Mouse (Mus musculus): Measurements from ENCODE around the gene Fras1. TPM values are rescaled to one million over a fixed set of nuclear protein-coding genes. Genes with fewer than 3 reads are reported as not detected.

Gene Fras1
- total and polyA plus RNA-seq, 2 experiments from 2014 or later, result 2.2 to 6.2 TPM

DNA sequence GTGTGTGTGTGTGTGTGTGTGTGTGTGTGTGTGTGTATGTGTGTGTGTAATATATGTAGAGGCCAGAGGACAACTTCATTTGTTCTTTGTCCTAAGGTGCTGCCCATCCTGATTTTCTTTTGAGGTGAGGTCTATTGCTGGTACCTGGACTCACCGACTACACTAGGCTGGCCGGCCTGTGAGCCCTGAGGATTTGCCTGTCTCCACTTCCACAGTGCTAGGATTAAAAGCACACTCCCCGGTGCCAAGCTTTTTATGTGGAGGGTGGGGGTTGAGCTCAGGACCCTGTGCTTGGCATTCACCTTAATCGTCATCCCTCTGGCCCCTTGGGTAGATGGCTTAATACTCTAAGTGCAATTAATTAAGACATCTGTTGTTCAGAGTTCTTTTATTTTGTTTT, 9.8 kb upstream of the Fras1 start:
- TF ChIP-seq CTCF (IDR thresholded peaks at IDR 0.05; ENCODE audit: low read depth), result no peak
- WGBS, result 26% methylated on average over 4 of the region's 4 CpGs

DNA sequence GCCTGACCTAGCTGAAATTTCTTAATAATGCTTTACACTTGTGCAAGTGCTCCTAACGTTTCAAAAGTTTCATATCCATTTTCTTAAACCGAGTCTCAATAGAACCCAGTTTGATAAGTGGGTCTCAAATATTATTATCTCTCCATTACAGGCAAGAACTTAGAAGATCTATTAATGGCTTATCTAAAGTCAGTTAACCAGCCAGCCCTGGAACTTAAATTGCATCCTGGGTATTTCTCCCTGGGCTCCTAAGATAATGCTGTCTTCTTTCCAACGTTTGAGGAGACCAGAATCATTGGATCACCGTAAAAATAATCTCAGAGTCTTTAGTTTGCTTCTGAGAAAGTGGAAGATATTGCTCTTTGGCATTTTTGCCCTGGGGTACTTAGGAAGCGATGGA, 8.2 kb upstream of the Fras1 start:
- Histone ChIP-seq H3K4me1 (ENCODE audit: insufficient read depth) (no peaks in the 10 kb centered on the region), H3K4me2 (ENCODE audit: low read depth) (no peak overlapping the region), H3K27me3 (ENCODE audit: insufficient read depth, low read length) (no peaks in the 10 kb centered on the region), H3K27ac (ENCODE audit: low read depth, low read length) (no peak overlapping the region), H3K36me3 (ENCODE audit: insufficient read depth) (no peaks in the 10 kb centered on the region), H3K9ac (no peak overlapping the region), H3K9me3 (ENCODE audit: low read length) (no peaks in the 10 kb centered on the region), H3K4me3 (ENCODE audit: low read depth, low read length) (no peak overlapping the region)
- TF ChIP-seq CTCF (IDR thresholded peaks at IDR 0.05; ENCODE audit: low read depth), result no peak
- 86% methylated on average over 5 of the region's 5 CpGs for WGBS
- ATAC-seq (no peak), DNase-seq (no peak)

More for the DNA sequence above, 9.8 kb upstream of the Fras1 start:
- ATAC-seq (no peak), DNase-seq (no peak)
- Histone ChIP-seq H3K27ac (ENCODE audit: low read depth, low read length) (no peak overlapping the region), H3K27me3 (ENCODE audit: insufficient read depth, low read length) (no peaks in the 10 kb centered on the region), H3K36me3 (ENCODE audit: insufficient read depth) (no peaks in the 10 kb centered on the region), H3K9ac (no peak overlapping the region), H3K4me2 (ENCODE audit: low read depth) (no peak overlapping the region), H3K4me1 (ENCODE audit: insufficient read depth) (no peaks in the 10 kb centered on the region), H3K9me3 (ENCODE audit: low read length) (no peaks in the 10 kb centered on the region), H3K4me3 (ENCODE audit: low read depth, low read length) (no peak overlapping the region)

DNA sequence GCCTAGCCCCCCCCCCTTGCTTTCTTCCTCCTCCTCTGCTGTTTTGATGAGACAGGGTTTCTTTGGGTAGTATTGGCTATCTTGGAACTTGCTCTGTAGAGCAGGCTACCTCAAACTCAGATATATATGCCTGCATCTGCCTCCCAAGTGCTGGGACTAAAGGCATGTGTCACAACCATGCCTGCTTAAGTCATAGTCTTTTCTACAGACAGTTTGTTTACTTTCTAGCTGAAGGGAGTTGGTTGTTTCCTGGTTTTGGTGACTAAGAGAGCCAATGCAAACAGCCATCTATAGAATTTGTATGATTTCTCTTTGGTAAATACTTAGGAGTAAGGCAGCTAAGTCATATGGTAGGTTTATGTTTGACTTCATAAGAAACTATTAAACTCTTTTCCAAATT, 6.5 kb upstream of the Fras1 start:
- DNase-seq, result no peak
- no peaks in the 10 kb centered on the region for H3K9me3 ChIP-seq (ENCODE audit: low read length)
- no peak for TF ChIP-seq CTCF (IDR thresholded peaks at IDR 0.05; ENCODE audit: low read depth)
- ATAC-seq, result no peak
- H3K4me3 ChIP-seq (ENCODE audit: low read depth, low read length), result no peak overlapping the region
- H3K4me2 ChIP-seq (ENCODE audit: low read depth), result no peak overlapping the region
- H3K27me3 ChIP-seq (ENCODE audit: insufficient read depth, low read length), result no peaks in the 10 kb centered on the region
- H3K36me3 ChIP-seq (ENCODE audit: insufficient read depth), result no peaks in the 10 kb centered on the region
- no peak overlapping the region for H3K27ac ChIP-seq (ENCODE audit: low read depth, low read length)
- H3K9ac ChIP-seq, result no peak overlapping the region
- H3K4me1 ChIP-seq (ENCODE audit: insufficient read depth), result no peaks in the 10 kb centered on the region

DNA sequence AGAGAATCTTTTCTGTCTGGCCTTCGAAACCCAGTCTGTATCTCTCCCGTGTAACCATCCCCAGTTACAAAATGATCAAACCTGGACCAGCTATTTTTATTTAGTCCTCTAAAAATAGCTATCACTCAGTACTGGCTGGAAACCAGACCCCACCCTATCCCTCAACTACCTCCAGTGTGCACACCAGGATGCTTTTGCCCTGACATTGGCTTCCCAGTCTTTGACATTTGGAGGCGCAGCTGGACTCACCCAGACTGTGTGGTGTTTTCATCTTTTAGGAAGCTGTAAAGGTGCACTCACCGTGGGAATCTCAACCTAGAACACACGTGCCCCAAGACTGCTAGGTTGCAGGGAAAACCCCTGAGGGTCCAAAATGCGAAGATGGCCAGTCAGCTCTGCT, 649 bp upstream of the Fras1 start:
- TF ChIP-seq CTCF (IDR thresholded peaks at IDR 0.05; ENCODE audit: low read depth), result no peak
- H3K4me1 ChIP-seq (ENCODE audit: insufficient read depth), result 0 out of 2 replicates have a peak, but pooled peaks cover 9% of the 10 kb centered on the region
- DNase-seq (no peak), ATAC-seq (no peak)
- H3K36me3 ChIP-seq (ENCODE audit: insufficient read depth), result no peaks in the 10 kb centered on the region
- H3K9me3 ChIP-seq (ENCODE audit: low read length), result no peaks in the 10 kb centered on the region
- H3K4me2 ChIP-seq (ENCODE audit: low read depth), result peak overlapping the region; percentile 99
- 30% methylated on average over 6 of the region's 6 CpGs for WGBS
- H3K4me3 ChIP-seq (ENCODE audit: low read depth, low read length), result peak overlapping the region; percentile 67
- H3K27me3 ChIP-seq (ENCODE audit: insufficient read depth, low read length), result no peaks in the 10 kb centered on the region
- peak overlapping the region; percentile 44 for H3K9ac ChIP-seq
- no peak overlapping the region; the same call in 1 of the 2 replicates for H3K27ac ChIP-seq (ENCODE audit: low read depth, low read length)

DNA sequence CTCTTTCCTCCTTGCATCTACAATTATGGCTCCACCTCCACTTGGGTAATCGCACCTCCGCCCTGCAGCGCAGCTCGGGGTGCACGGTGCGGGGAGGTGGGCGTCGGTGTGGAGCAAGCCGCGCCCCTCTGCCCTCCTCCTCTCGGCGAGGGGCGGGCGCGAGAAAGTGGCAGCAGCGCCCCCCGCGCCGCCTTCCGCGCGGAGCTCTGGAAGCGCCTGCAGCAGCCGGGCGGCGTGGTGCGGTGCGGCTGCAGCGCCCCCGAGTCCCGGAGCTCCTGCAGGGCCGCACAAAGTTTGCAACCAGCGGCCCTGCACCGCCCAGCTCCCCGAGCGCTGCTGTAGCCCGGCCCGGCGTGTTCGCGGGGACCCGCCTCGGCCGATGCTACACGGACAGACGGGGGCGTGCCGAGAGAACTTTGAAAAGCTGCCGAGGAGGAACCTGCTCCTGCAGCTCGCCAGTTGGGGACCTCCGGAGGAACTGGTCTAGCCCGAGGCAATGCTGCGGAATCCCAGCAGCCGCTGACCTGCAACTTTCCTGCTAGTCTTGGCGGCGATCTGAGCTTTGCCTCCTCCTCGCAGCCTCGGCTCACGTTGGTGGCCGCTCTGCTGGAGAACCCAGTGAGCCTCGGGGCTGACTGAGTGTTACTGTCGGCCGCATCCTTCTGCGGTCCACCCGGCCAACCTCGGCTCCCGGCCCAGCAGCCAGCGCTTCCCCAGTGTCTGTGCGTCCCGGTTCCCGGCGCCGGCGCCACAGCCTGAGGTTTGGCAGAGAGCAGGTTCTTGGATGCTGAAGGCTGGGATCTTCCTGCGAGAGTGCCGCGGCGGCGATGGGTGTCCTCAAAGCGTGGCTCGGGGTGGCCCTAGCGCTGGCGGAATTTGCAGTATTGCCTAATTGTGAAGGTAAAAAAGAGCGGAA, 489 bp downstream of the Fras1 start:
- Histone ChIP-seq H3K36me3 (ENCODE audit: insufficient read depth) (no peaks in the 10 kb centered on the region), H3K9me3 (ENCODE audit: low read length) (no peaks in the 10 kb centered on the region), H3K4me2 (ENCODE audit: low read depth) (peak overlapping the region; percentile 99), H3K9ac (peak overlapping the region; percentile 44), H3K4me3 (ENCODE audit: low read depth, low read length) (peak overlapping the region; percentile 67), H3K27me3 (ENCODE audit: insufficient read depth, low read length) (no peaks in the 10 kb centered on the region), H3K27ac (ENCODE audit: low read depth, low read length) (0 out of 2 replicates have a peak overlapping the region, but pooled peaks have one; percentile 2), H3K4me1 (ENCODE audit: insufficient read depth) (0 out of 2 replicates have a peak, but pooled peaks cover 9% of the 10 kb centered on the region)
- DNase-seq (peak; percentile 81), ATAC-seq (peak; percentile 93)
- WGBS, result under 1% methylated on average over 83 of the region's 84 CpGs
- peak; percentile 47 for TF ChIP-seq CTCF (IDR thresholded peaks at IDR 0.05; ENCODE audit: low read depth)

DNA sequence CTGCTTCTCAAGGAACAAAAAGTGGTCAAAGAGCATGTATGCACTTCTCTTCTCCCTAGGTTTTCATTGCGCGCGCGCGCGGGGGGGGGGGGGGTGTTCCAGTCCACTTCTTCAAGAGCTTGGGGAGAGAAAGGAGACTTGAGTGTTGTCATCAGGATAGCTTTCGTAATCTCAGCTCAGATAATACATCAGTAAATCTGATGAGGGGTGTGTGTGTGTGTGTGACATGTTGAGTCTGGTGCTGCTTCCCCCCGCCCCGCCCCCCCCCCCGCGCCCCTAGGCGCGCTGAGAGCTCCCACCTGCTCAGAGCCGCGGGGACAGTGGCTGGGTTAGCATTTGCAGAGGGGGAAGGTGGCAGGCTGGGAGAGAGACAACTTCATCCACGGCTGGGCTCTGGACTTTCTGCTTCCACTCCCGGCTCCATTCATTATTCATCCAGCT, 1.7 kb downstream of the Fras1 start:
- H3K9ac ChIP-seq, result peak overlapping the region; percentile 44; the same call in 1 of the 2 replicates
- 2% methylated on average over 13 of the region's 17 CpGs for WGBS
- no peak for TF ChIP-seq CTCF (IDR thresholded peaks at IDR 0.05; ENCODE audit: low read depth)

DNA sequence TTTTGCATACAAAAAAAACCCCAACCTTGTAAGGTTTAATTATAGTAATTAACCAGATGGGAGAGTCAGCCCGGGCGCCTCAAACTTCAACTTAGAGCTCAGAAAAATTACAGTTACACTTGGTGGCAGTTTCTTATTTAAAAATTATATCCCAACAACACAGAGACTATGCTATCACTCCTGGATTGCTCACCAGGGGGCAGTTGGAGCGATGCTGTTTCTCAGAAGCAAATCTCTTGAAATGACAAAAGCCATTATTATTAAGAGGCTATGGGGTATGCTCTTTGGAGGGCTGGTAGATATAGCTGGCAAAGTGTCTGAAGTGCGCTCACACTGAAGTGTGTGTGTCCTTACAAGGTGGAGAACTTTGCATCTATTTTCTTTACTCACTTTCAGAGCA, 2.5 kb downstream of the Fras1 start:
- Histone ChIP-seq H3K36me3 (ENCODE audit: insufficient read depth) (no peaks in the 10 kb centered on the region), H3K9me3 (ENCODE audit: low read length) (no peaks in the 10 kb centered on the region), H3K9ac (no peak overlapping the region), H3K27me3 (ENCODE audit: insufficient read depth, low read length) (no peaks in the 10 kb centered on the region), H3K4me2 (ENCODE audit: low read depth) (peak overlapping the region; percentile 99; the same call in 1 of the 2 replicates), H3K4me3 (ENCODE audit: low read depth, low read length) (peak overlapping the region; percentile 67; the same call in 1 of the 2 replicates), H3K4me1 (ENCODE audit: insufficient read depth) (0 out of 2 replicates have a peak, but pooled peaks cover 9% of the 10 kb centered on the region), H3K27ac (ENCODE audit: low read depth, low read length) (no peak overlapping the region)
- DNase-seq (peak; percentile 46), ATAC-seq (no peak)
- peak; percentile 38; the same call in 1 of the 2 replicates for TF ChIP-seq CTCF (IDR thresholded peaks at IDR 0.05; ENCODE audit: low read depth)
- 35% methylated on average over 4 of the region's 4 CpGs for WGBS

More for the DNA sequence above, 1.7 kb downstream of the Fras1 start:
- Histone ChIP-seq H3K9me3 (ENCODE audit: low read length) (no peaks in the 10 kb centered on the region), H3K4me2 (ENCODE audit: low read depth) (peak overlapping the region; percentile 99), H3K4me3 (ENCODE audit: low read depth, low read length) (peak overlapping the region; percentile 67), H3K27me3 (ENCODE audit: insufficient read depth, low read length) (no peaks in the 10 kb centered on the region), H3K36me3 (ENCODE audit: insufficient read depth) (no peaks in the 10 kb centered on the region), H3K4me1 (ENCODE audit: insufficient read depth) (0 out of 2 replicates have a peak, but pooled peaks cover 9% of the 10 kb centered on the region), H3K27ac (ENCODE audit: low read depth, low read length) (no peak overlapping the region)
- no peak for DNase-seq
- no peak for ATAC-seq

All from forebrain, postnatal 0 days (tissue).